Mouse (Mus musculus) gastrocnemius, postnatal 14 days (tissue): ENCODE measurements around the gene Bcar3. TPM values are rescaled to one million over a fixed set of nuclear protein-coding genes. Genes with fewer than 3 reads are reported as not detected.

Experiments used
- DNase-seq: peaks from one replicate; pipeline ENCODE4 v3.0.0; 2021; ENCODE audit warnings: mixed read lengths
- intact Hi-C: fragments of 180-260 bp; cut with DNase I; formaldehyde crosslinking; loops from one replicate; pipeline ENCODE4 v1.15.1; 2025; ENCODE audit warnings: low total_unique reads
- microRNA-seq, 2 experiments: library from miRNA; unstranded; fragments of <30 nt; microRNA quantifications; one replicate each; pipeline ENCODE4 v1.2.0; 2021
- total RNA-seq, 2 experiments: library from RNA; stranded (reverse); gene quantifications; 2 replicates each; pipeline ENCODE4 v1.2.3; 2021

Bcar3 gene
- total RNA-seq, 2 experiments from 2014 or later = 8.3 to 9.5 TPM

- intact Hi-C loops = no loop called here
- DNase-seq = no peak
Measured at GRCm38 (mm10) chr3:122573426-122574286, 279.7 kb downstream of the Bcar3 start.

- DNase-seq = no peak
- intact Hi-C loops = no loop called here
Measured at GRCm38 (mm10) chr3:122574921-122575320, 281.0 kb downstream of the Bcar3 start.

- intact Hi-C loops = no loop called here
- DNase-seq = no peak
Measured at GRCm38 (mm10) chr3:122577360-122577759, 283.4 kb downstream of the Bcar3 start.

Small RNAs within 50 kb of the gene (microRNA-seq; reads per million reads assigned to microRNA genes)
- gene Mir760 (9.0 to 22.0 reads per million in 2 experiments), gene Mir7657 (0 reads per million in 2 experiments)

Other genes with a start within 250 kb of the Bcar3 start
- 1 to 10 TPM; 1.0 to 1.1 TPM for gene Abca4, start 249.7 kb upstream of the Bcar3 start, total RNA-seq
- gene Gclm, start 48.6 kb upstream of the Bcar3 start, total RNA-seq = 10 to 100 TPM; 22.7 to 28.7 TPM
- gene Dnttip2, start 19.7 kb upstream of the Bcar3 start, total RNA-seq = 10 to 100 TPM; 18.4 to 19.7 TPM